Mouse (Mus musculus) testis, adult 2 months (tissue): ENCODE measurements around the gene Dnajb9.

Source experiments
- CTCF ChIP-seq: fragments of 200-500 bp; IDR thresholded peaks from 2 replicates; pipeline ENCODE4 v1.5.1; 2012; ENCODE audit warnings: low read depth, mild to moderate bottlenecking, inconsistent platforms, low read length, moderate library complexity; ENCODE audit not compliant: control insufficient read depth, insufficient read depth, insufficient replicate concordance
- POLR2A ChIP-seq: fragments of 200-500 bp; IDR thresholded peaks from 2 replicates; pipeline ENCODE4 v1.6.1; 2012; ENCODE audit warnings: low read depth, mild to moderate bottlenecking, inconsistent platforms, low read length, moderate library complexity; ENCODE audit not compliant: control insufficient read depth

- TF ChIP-seq CTCF (no peak), POLR2A (no peak)
Observed at GRCm38 (mm10) chr12:44197873-44198525, 12.1 kb downstream of the Dnajb9 start.
